Mouse (Mus musculus) kidney, postnatal 25 days (tissue): Measurements from ENCODE around the gene Plekhm3.
"Not testable (repeated sequence)": the region's sequence is repeated elsewhere in the genome, so short reads cannot be mapped to it uniquely, and the experiment has no call there.

ENCODE experiments used
- DNase-seq, 2 experiments: peaks; one replicate each; pipeline ENCODE4 v3.0.0; 2021; ENCODE audit warnings: mixed read lengths in 2 of 2

Gene Plekhm3

DNA sequence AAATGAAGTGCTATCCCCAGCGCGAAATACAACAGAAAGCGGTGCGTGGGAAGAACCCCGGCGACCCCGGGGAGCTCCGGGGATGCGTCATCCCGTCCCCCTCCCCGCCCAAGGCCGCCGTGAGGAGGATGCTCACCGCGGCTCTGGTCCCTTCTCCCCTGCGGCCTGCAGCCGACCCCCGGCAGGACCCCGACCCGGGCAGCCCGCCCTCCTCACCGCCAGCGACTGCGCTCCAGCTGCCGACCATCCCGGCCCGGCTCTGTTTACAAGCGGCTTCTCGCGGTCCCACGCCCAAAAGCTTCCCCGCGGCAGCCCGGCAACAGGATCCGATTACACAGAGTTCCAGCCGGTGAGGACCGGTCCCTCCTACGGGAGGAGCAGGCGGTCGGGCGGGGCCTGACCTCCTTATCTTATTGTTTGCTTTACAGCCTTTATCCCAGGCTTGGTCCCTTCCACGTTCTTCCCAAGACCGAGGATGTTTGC is at the start of gene Plekhm3:
TSS of gene Plekhm3 (minus strand) at position 346 of the 483 bp plus-strand sequence.
- DNase-seq: peak; percentile 76 to 87

GRCm38 (mm10) chr1:65005575-65005974 is 49.0 kb upstream of the Plekhm3 start:
- DNase-seq: no peak

GRCm38 (mm10) chr1:65004526-65004925 is 47.9 kb upstream of the Plekhm3 start:
- no peak for DNase-seq

- no peak for DNase-seq
Measured at GRCm38 (mm10) chr1:64993206-64993605, 36.6 kb upstream of the Plekhm3 start.

DNA sequence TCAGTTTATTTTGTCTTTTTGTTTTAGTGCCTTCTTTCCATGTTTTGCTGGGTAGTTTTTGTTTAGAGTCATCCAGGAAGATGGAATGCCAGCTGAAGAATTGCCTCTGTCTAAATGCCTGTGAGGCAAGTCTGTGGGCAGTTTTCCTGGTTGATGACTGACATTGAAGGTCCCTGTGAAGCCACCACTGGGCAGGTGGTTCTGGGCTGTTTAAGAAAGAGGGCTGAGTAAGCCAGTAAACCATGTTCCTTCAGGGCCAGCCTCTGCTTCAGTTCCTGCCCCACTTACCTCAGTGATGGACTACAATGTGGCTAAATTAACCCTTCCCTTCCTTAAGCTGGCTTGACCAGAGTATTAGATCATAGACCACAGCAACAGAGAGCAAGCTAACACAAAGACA is 31.6 kb upstream of the Plekhm3 start:
- DNase-seq: no peak

- DNase-seq: peak; percentile 44 to 76
Measured at GRCm38 (mm10) chr1:64986120-64986519, 29.5 kb upstream of the Plekhm3 start.

GRCm38 (mm10) chr1:64983247-64983646 is 26.6 kb upstream of the Plekhm3 start:
- no peak for DNase-seq

GRCm38 (mm10) chr1:64978321-64978799 is 21.7 kb upstream of the Plekhm3 start:
- DNase-seq: no peak

- DNase-seq: no peak
Measured at GRCm38 (mm10) chr1:64975346-64975745, 18.7 kb upstream of the Plekhm3 start.

- peak in 1 of 2 experiments; percentile 36 for DNase-seq
Measured at GRCm38 (mm10) chr1:64970685-64971084, 14.1 kb upstream of the Plekhm3 start.

DNA sequence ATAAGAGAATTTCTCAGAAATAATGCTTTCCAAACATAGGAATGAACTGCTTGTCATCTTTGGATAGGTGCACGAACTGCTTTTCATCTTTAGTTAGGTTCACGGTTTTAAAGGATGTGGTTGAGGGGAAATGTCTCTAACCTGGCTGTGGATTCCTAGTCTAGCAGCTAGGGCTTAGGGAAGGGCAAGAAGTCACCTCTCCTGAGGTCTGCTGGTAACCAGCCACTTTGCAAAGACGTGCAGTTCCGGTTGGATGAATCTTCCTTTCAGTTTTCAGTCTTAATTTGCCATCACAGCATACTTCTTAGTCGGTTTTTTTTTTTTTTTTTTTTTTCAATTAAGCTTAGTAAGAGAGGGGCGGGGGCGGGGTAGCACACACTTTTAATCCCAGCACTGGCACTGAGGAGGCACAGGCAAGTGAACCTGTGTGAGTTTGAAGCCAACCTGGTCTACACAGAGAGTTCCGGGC is 431 bp upstream of the Plekhm3 start:
- no peak for DNase-seq

DNA sequence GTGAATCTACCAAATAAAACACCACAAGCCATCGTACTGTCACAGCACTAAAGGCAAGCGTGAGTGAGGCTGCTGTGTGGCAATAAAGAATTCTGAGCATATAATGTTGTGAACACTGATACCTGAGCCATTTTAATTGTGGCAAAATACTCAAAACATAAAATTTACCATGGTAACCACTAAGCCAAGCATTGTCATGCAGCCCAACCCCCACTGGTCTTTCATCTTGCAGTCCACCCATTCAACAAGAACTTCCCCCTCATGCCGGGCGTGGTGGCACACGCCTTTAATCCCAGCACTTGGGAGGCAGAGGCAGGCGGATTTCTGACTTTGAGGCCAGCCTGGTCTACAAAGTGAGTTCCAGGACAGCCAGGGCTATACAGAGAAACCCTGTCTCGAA is 1.8 kb downstream of the Plekhm3 start:
- not testable (repeated sequence) for DNase-seq

- DNase-seq: no peak
Measured at GRCm38 (mm10) chr1:64950271-64950670, 6.4 kb downstream of the Plekhm3 start.

DNA sequence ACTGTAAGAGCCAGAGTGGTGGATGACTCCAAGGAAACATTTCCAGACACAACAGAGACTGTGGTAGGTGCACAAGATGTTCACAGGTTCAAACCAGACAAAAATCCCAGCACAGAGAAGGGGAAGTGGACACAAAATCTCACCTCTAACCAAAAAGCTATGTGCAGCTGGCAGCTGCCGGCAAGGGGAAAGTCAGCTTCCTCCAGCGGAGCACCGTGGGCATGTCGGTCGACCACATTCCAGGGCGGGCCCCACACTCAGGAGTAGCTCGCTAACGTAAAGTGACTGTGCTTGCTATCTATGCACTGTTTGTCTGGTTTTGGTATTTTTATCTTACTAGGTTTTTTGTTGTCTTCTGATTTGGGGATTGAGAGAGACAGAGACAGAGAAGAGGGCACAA is 7.2 kb downstream of the Plekhm3 start:
- DNase-seq: no peak

GRCm38 (mm10) chr1:64946106-64946505 is 10.5 kb downstream of the Plekhm3 start:
- DNase-seq: no peak

GRCm38 (mm10) chr1:64945214-64945785 is 11.3 kb downstream of the Plekhm3 start:
- DNase-seq: no peak

DNA sequence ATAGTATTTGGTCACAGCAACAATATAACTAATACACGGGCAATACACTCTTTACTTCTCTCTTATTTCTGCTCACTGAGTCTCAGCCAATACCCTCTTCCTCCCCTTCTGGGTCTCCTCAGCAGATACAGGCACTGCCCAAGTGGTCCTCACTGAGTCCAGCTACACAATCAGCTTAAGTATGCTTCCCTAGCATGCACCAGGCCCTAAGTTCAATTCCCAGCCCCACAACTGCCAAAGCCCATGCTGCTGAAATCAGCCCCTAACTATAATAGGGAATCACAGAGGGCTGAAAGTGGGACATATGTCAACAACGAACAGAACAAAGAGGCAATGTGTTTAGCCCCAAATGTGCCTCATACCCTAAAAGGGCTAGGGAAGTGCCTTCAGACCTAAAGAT is 11.9 kb downstream of the Plekhm3 start:
- DNase-seq: no peak

DNA sequence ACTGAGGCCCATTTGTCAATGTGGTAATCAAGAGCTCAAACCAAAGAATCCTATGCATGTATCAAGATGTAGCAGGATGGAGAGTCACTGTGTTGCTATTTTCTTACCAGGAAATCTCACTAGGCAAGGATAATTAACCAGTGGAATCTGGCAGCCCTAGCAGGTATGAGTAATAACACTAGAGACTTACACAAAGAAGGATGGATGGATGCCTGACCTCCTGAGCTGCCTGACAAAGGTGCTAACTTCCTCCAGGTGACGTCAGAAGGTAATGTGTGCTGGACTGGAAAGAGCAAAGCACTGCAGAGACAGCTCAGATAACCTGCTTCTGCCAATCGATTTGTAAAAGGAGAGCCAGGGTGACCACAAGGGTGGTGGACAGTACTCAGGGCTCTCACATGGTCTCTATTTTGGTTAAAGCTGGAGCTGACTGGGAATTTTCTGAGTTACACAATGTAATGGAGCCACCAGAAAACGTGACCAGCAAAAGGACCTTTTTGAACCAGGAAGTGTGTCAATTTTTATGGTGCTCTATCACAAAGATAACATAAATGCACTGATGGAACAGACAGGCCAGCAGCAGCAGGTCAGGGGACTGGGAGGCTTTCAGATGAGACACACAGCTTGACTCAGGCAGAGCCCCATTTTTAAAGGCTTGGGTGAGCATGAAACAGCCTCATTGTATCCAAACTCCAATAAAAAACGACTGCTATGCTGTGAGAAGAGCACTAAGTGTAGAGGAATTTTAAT is 14.4 kb downstream of the Plekhm3 start:
- no peak for DNase-seq

DNA sequence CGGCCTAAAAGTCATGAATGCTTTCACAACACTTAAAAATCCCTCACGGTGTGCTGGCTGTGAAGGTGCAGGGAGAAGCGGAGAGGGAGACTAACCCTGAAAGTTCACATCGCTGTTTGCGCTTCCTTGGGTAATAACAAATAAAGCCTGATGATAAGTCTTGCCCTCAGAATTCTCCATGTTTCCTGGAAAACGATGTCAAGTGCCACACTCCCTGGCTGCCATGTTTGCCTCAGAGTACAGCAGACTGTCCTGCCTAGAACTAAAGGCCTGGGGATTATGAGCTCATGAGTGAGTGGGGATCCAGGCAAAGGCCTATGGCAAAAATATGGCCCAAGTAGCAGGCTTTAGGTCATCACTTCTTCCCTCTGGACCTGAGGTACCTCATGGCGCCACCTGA is 17.7 kb downstream of the Plekhm3 start:
- no peak for DNase-seq

GRCm38 (mm10) chr1:64937692-64938091 is 18.9 kb downstream of the Plekhm3 start:
- no peak for DNase-seq

DNA sequence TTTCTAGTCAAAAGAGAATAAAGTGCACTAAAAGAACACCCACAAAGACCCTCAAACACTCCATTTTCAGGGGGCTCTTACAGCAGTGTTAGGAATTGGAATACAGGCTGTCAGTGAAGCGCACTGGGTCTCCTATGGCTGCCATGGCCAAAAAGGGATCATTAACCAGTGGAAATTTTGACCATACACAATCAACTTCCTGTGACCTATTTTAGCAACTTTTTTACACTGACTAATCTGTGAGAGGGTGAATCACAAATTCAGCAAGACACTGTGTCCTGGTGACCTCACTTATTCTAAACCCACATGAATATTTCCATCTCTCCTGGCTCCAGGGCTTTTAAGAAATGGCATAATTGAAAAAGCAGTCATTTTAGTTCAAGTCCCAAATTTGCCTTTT is 23.7 kb downstream of the Plekhm3 start:
- no peak for DNase-seq

- DNase-seq: no peak
Measured at GRCm38 (mm10) chr1:64930124-64930523, 26.5 kb downstream of the Plekhm3 start.

GRCm38 (mm10) chr1:64929673-64930072 is 27.0 kb downstream of the Plekhm3 start:
- no peak for DNase-seq

DNA sequence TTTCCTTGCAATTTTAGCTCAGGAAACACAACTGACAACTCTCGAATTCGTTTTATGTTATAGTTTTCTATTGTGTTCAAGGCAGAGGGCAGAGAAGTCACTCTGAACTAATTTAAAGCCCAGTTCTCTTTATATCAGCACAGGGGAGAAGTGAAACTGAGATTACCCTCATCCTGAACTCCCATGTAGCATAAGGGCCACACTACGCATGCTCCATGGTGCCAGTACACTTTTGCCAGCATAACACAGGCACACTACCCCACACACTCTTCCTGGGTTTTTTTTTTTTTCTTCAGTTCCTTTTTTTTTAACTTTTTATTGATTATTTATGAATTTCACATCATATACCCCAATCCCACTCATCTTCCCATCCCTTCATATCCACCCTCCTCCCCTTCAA is 28.1 kb downstream of the Plekhm3 start:
- no peak for DNase-seq
